Mouse (Mus musculus) left cerebral cortex, adult 11 months (tissue): Measurements from ENCODE around the gene Stxbp2.

Experiments used
- DNase-seq: peaks from one replicate; pipeline ENCODE4 v3.0.0; 2022; ENCODE audit warnings: low spot score

Gene Stxbp2

GRCm38 (mm10) chr8:3631478-3631875 is 722 bp downstream of the Stxbp2 start:
- no peak for DNase-seq

DNA sequence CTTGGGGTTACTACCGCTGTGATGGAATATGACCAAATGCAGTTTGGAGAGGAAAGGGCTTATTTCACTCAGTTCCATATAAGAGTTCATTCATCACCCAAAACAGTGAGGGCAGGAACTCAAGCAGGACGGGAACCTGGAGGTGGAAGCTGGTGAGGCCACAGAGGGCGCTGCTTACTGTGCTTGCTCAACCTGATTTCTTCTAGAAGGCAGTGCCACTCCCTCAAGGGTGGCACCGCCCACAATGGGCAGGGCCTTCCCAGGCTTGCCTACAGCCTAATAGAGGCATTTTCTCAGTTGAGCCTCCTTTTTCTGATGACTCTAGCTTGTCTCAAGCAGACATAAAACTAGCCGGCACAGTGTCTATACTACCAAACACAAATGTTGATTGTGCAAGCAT is 15.0 kb downstream of the Stxbp2 start:
- DNase-seq = no peak

- DNase-seq = no peak
Observed at GRCm38 (mm10) chr8:3646824-3647531, 16.2 kb downstream of the Stxbp2 start.

- no peak for DNase-seq
Observed at GRCm38 (mm10) chr8:3647561-3647960, 16.8 kb downstream of the Stxbp2 start.

GRCm38 (mm10) chr8:3648268-3648667 is 17.5 kb downstream of the Stxbp2 start:
- no peak for DNase-seq

DNA sequence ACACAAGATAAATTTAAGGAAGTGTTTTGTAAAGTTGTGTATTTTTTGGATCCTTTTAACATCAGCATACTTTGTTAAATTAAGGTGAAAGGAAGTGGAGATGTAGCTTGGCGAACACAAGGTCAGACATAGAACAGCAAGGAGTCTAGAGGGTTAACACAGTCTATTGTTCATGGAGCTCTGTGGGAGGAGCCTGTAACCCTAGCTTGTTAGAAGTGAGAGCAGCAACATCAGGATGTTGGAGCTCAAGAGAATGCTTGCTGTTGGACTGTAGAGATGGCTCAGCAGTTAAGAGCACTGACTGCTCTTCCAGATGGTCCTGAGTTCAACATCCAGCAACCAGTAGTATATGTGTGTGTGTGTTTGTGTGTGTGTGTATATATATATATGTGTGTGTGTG is 18.2 kb downstream of the Stxbp2 start:
- DNase-seq = no peak

DNA sequence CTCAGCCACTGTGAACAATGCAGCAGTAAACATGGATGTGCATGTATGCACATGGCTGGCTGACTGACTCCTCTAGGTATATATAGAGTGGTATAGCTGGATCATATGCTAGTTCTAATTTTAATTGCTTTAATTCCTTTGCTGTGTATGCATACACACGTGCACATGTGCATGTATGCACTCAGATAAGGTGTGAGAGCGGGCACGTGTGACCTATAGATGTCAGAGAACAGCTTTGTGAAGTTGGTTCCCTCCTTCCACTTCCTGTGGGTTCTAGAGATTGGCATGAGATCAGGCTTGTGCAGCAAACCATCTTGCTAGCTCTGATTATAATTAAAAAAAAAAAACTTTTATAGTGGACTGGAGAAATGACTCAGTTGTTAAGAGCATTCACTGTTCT is 22.1 kb downstream of the Stxbp2 start:
- no peak for DNase-seq

- DNase-seq = no peak
Observed at GRCm38 (mm10) chr8:3654726-3655508, 24.2 kb downstream of the Stxbp2 start.

DNA sequence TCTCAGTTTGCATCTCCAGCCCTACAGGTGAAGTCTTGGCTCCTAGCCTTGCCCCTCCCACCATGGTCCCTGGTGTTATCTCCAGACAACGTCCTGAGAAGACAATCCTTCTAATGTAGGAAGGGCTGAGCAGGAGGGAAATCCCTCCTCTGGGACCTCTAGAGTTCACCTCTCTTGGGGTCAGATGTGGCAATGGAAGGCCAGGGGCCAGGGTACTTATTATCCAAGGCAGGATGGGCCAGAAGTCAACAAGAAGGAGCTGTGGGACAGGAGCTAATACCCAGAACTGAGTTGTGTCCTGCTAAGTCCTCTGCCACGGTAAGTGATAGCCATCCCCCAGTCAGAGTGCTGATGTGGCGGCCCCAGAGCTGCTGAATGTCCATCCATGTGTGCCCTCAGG is 24.8 kb downstream of the Stxbp2 start, which contains the start of gene Retn:
Gene Retn (plus strand): TSS at position 245 of the 400 bp plus-strand sequence.
- DNase-seq = no peak

DNA sequence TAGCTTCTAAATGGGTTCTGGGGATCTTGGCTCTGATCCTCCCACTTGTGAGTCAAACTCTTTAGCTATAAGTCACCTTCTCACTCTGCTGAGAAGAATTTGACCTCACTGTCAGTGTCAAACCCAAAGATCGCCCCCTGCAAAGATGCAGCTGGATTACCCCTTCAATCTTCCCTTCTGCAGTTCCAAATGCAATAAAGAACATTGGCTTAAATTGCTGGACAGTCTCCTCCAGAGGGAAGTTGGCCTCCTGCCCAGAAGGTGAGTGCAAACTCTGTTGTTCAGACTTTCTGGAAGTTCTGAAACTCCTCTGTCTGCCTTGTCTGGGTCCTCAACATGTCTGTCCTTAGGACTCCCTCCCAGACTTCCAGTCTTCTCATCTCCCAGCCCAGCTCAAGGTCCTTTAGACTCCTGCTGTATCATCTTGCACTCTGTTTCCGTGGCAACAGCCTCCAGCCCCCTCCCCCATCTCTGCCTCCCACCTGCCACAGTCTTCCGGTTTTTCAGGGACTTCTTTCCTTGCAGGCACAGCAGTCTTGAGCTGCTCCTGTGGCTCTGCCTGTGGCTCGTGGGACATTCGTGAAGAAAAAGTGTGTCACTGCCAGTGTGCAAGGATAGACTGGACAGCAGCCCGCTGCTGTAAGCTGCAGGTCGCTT is 26.1 kb downstream of the Stxbp2 start:
- no peak for DNase-seq

GRCm38 (mm10) chr8:3660889-3661288 is 30.1 kb downstream of the Stxbp2 start:
- DNase-seq = no peak

DNA sequence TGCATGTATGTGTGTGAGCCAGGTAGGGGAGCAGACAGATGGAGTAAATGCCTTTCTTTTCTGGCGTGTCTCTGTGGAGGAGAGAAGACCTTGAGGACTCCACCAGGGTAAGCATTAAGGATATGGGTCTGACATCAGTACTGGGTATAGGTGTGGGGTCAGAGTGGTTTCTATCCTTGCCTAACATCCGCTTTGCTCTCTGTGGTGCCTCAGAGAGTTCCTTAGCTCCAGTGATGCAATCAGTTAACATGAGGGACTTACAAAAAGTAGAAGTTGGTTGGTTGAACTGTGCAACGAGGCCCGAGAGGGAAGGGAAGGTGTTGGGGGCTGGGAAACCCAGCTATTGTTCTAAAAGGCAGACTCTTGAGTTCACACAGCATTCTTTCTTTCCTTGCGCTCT is 33.6 kb downstream of the Stxbp2 start:
- DNase-seq = no peak

- no peak for DNase-seq
Observed at GRCm38 (mm10) chr8:3665507-3665906, 34.8 kb downstream of the Stxbp2 start, which contains the start of gene Mcemp1. TSS of gene Mcemp1 (plus strand) at chr8:3665754.

- no peak for DNase-seq
Observed at GRCm38 (mm10) chr8:3670388-3670787, 39.6 kb downstream of the Stxbp2 start.

GRCm38 (mm10) chr8:3671980-3672491 is 41.3 kb downstream of the Stxbp2 start, which contains the start of gene Fcor:
TSS of gene Fcor (minus strand) at chr8:3672362.
- DNase-seq = peak; percentile 84

- DNase-seq = no peak
Observed at GRCm38 (mm10) chr8:3674671-3675070, 43.9 kb downstream of the Stxbp2 start.

GRCm38 (mm10) chr8:3676131-3676992 is 45.6 kb downstream of the Stxbp2 start, which contains the start of gene Trappc5:
TSS of gene Trappc5 (plus strand) at chr8:3676299.
- DNase-seq = peak; percentile 92

GRCm38 (mm10) chr8:3676993-3677579 is 46.3 kb downstream of the Stxbp2 start:
- DNase-seq = no peak

DNA sequence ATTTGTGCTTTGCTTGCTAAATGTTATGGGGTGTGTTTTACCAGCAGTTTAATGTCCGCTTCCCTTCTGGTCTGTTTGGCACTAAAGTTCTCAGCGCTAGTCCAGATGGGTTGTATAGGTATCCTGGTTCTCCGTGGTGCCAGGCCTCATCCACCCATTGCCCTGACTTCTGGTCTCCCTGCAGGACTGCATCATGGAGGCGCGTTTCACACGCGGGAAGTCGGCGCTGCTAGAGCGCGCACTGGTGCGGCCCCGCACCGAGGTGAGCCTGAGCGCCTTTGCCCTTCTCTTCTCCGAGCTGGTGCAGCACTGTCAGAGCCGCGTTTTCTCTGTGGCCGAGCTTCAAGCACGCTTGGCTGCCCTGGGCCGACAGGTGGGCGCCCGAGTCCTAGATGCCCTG is 48.1 kb downstream of the Stxbp2 start:
- no peak for DNase-seq

DNA sequence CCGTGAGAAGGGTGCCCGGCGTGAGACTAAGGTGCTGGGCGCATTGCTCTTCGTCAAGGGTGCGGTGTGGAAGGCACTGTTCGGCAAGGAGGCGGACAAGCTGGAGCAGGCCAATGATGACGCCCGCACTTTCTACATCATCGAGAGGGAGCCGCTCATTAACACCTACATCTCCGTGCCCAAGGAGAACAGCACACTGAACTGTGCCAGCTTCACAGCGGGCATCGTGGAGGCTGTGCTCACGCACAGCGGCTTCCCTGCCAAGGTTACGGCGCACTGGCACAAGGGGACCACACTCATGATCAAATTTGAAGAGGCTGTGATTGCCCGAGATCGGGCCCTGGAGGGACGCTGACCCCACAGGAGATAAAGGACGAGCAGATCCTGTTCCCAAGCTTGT is 48.5 kb downstream of the Stxbp2 start:
- no peak for DNase-seq

- DNase-seq = no peak
Observed at GRCm38 (mm10) chr8:3679656-3680055, 48.9 kb downstream of the Stxbp2 start.
